Mouse (Mus musculus) small intestine, adult 2 months (tissue): ENCODE results near the gene Zswim9. TPM values are rescaled to one million over a fixed set of nuclear protein-coding genes. Genes with fewer than 3 reads are reported as not detected.

Experiments used
- H3K27ac ChIP-seq: fragments of 200-500 bp; 2 replicates; pipeline ENCODE4 v1.5.1; 2012; ENCODE audit warnings: low read depth, low read length, control low read depth, inconsistent platforms; ENCODE audit not compliant: insufficient read depth
- H3K27me3 ChIP-seq: fragments of 200-500 bp; 2 replicates; pipeline ENCODE4 v1.6.1; 2012; ENCODE audit warnings: mild to moderate bottlenecking, moderate library complexity, low read length, inconsistent platforms; ENCODE audit not compliant: control insufficient read depth, insufficient read depth
- H3K36me3 ChIP-seq: fragments of 200-500 bp; 2 replicates; pipeline ENCODE4 v1.6.1; 2012; ENCODE audit warnings: mild to moderate bottlenecking, low read length, control low read depth, inconsistent platforms; ENCODE audit not compliant: control insufficient read depth, insufficient read depth
- H3K4me1 ChIP-seq: fragments of 200-500 bp; 2 replicates; pipeline ENCODE4 v1.6.1; 2012; ENCODE audit warnings: low read length, inconsistent platforms, mixed read lengths; ENCODE audit not compliant: control insufficient read depth, insufficient read depth, insufficient read length
- H3K4me3 ChIP-seq: fragments of 200-500 bp; 2 replicates; pipeline ENCODE4 v1.5.1; 2012; ENCODE audit warnings: low read depth, mild to moderate bottlenecking, control low read depth, inconsistent platforms, low read length, moderate library complexity
- CTCF ChIP-seq: fragments of 200-500 bp; IDR thresholded peaks from 2 replicates; pipeline ENCODE4 v1.5.1; 2012; ENCODE audit warnings: low read depth, mild to moderate bottlenecking, control low read depth, inconsistent platforms, low read length, moderate library complexity, mixed read lengths; ENCODE audit not compliant: insufficient replicate concordance, insufficient read length; ENCODE audit errors: extremely low read depth
- POLR2A ChIP-seq: fragments of 200-500 bp; IDR thresholded peaks from 2 replicates; pipeline ENCODE4 v1.6.1; 2012; ENCODE audit warnings: low read depth, mild to moderate bottlenecking, control low read depth, inconsistent platforms, low read length, moderate library complexity
- WGBS: fragments of 180-500 bp; shearing (Covaris S2); methylation state at CpG from one replicate; pipeline ENCODE4 v1.1.7; 2018; 5-methylcytosine and 5-hydroxymethylcytosine counted together
- polyA plus RNA-seq: library from polyadenylated mRNA; depleted of rRNA; stranded (reverse); fragments of >200 nt; gene quantifications from 2 replicates; pipeline ENCODE4 v1.2.3, GENCODE M21; 2012; rRNA removed

The Zswim9 gene
- polyA plus RNA-seq, 1 experiment: 2.4 TPM

DNA sequence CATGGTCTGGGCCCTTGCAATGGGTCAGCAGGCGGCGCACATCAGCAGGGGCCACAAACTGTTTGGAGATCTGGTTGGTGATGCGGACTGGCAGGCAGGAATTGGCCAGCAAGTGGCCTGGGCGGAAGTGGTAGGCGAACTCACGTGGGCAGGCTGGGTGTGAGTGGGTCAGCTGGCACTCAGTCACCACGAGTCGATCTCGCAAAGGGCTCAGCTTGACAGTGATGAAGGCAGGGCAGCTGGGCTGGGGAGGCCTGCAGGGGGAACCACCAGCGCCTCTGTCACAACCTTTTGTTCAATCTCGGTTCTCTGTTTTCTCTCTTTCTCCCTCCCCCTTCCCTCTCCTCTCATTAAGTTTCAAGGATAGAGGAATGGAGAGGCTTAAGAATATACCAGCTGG, 9.1 kb downstream of the Zswim9 start:
- TF ChIP-seq POLR2A (no peak), CTCF (no peak)
- Histone ChIP-seq H3K36me3 (no peaks in the 10 kb centered on the region), H3K4me1 (no peaks in the 10 kb centered on the region), H3K27ac (no peak overlapping the region), H3K4me3 (no peak overlapping the region), H3K27me3 (no peaks in the 10 kb centered on the region)
- 82% methylated on average over 11 of the region's 11 CpGs for WGBS

DNA sequence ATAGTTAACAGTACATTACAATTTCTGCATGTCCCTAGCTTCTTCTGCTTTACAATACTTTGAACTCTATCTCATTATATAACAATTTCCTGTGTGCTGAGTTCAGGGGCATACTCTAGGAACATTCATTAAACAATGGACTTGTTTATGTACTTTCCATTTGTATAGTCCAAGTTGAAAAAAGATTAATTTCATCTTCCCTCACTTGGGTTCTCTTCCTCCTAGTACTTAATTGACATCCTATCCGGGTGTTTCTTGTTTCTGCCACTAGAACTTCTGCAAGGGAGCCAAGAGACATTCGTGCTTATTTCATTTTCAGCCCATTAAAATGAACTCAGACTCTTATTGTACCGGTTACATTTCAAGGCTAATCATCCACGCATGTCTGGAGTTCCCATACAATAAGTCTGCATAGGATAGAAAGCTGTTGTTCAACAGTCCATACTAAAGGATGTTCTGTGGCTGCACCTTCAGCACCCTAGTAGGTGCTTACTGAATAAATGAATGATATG, 9.7 kb downstream of the Zswim9 start:
- no peaks in the 10 kb centered on the region for H3K4me1 ChIP-seq
- no peak overlapping the region for H3K27ac ChIP-seq
- WGBS: 88% methylated on average over 4 of the region's 4 CpGs
- H3K36me3 ChIP-seq: no peaks in the 10 kb centered on the region
- TF ChIP-seq CTCF: no peak
- TF ChIP-seq POLR2A: no peak
- no peaks in the 10 kb centered on the region for H3K27me3 ChIP-seq
- H3K4me3 ChIP-seq: no peak overlapping the region

DNA sequence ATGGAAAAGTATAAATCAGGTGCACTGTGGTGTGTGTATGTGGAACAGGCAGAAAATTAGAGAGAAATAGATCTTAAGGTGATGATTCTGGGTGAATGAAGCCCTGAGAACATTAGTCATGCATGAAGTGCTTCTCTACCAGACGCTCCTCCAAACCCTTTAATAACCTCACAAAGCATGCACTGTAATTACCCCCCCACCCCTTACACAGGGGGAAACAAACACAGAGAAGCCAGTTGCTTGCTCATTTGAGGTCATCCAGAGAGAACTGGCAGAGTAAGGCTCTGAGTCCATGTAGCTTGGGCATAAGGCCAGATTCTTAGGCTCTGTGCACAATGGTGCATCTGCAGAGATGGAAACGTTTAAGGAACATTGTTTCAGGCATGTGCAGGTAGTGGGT, 14.1 kb downstream of the Zswim9 start:
- no peak overlapping the region for H3K27ac ChIP-seq
- no peaks in the 10 kb centered on the region for H3K4me1 ChIP-seq
- WGBS: 61% methylated on average over 2 of the region's 2 CpGs
- no peaks in the 10 kb centered on the region for H3K27me3 ChIP-seq
- no peak overlapping the region for H3K4me3 ChIP-seq
- no peak for TF ChIP-seq POLR2A
- no peak for TF ChIP-seq CTCF
- no peaks in the 10 kb centered on the region for H3K36me3 ChIP-seq

DNA sequence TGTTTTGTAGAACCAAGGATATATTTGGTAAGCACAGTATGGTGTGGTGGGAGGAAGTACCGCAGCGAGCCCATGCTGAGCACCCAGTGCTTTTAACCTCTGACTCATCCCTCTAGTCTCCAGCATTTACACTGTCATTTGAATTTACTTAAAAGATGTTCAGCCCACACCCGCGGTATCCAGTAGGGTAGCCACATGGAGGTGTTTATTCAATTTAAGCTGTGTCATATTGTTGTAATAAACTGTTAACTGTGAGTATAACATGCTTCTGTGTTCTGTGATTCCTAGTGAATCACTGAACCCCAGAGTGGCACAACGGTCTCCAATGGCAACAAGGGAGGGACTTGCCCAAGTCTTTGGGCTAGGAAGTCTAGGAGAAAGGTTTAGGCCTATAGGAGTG, 14.7 kb downstream of the Zswim9 start:
- no peaks in the 10 kb centered on the region for H3K36me3 ChIP-seq
- 86% methylated on average over 5 of the region's 5 CpGs for WGBS
- no peak overlapping the region for H3K4me3 ChIP-seq
- TF ChIP-seq POLR2A (no peak), CTCF (no peak)
- no peaks in the 10 kb centered on the region for H3K27me3 ChIP-seq
- no peaks in the 10 kb centered on the region for H3K4me1 ChIP-seq
- H3K27ac ChIP-seq: no peak overlapping the region

DNA sequence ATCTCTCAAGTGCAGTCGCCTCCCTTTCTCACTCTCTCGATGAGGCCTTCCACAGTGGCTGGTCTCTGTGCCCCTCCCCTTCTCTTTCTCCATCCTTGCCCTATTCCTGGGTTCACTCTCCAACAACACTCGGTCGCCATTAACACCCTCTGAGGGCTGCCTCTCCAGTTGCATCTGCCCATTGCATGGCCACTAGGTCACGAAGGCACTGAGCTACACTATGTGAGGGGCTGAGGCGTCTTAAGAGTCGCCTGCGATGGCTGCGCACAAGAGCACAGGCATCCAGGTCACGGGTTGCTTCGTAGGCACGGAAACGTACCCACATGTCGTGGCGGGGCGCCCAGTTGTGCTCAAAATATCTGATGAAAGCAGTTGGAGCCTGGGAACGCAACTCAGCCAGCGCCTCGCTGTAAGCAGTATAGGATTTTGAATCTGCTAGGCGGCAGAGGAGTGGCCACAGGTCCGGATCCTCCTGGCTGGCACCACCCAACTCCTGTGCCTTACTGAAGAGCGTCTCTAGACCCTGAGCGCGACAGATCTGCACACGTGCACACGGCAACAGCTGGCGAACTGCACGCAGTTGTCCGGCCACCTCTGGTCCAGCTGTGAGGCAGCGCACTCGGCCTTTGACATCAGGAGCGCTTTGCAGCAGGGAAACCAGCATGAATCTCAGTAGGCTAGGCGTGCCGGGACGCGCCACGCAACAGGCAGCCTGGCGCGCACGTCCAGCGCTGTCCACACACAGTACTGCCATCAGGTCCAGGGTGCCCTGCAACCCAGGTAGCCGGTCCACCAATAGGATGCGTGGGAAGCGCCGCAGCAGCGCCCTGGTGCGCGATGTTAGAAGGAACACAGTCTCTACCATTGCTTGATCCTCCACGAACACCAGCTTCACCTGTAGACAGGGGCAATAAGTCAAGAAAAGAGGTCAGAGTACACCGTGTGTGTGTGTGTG, 17.5 kb downstream of the Zswim9 start:
- TF ChIP-seq CTCF (no peak), POLR2A (no peak)
- 48% methylated on average over 50 of the region's 50 CpGs for WGBS

DNA sequence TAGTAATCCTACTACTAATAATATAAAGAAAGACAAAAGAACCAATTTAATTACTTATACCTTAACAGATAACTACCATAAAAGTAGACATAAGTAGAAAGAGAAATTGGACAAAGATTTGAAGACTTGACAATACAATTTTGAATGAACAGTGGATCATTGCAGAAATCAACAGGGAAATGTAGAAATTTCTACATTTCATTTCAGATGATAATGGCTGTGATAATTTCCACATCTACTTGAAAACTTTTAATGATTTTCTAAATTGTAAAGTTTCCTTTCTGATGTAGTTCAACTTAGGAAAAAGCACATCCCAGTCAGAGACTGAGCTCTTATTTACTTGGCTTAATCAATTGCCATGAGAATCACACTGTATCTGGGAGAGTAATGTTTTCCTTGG, 65.8 kb downstream of the Zswim9 start, which contains the start of gene Vmn1r89:
Gene Vmn1r89 (plus strand): TSS at position 301 of the 400 bp plus-strand sequence.
- Histone ChIP-seq H3K4me1 (no peaks in the 10 kb centered on the region), H3K27ac (no peak within 1 kb of the TSS), H3K27me3 (no peaks in the 10 kb centered on the region), H3K36me3 (no peaks in the 10 kb centered on the region), H3K4me3 (no peak within 1 kb of the TSS)
- TF ChIP-seq POLR2A (no peak), CTCF (no peak)

More for the DNA sequence above, 17.5 kb downstream of the Zswim9 start:
- Histone ChIP-seq H3K4me1 (no peaks in the 10 kb centered on the region), H3K27ac (no peak overlapping the region), H3K36me3 (no peaks in the 10 kb centered on the region), H3K27me3 (no peaks in the 10 kb centered on the region), H3K4me3 (no peak overlapping the region)

Other genes with a start within 250 kb of the Zswim9 start
- gene Chmp2a, start 243.9 kb downstream of the Zswim9 start, polyA plus RNA-seq: 58.3 and 102 TPM in 2 replicates
- 56.0 and 93.7 TPM in 2 replicates for gene Ube2m, start 240.4 kb downstream of the Zswim9 start, polyA plus RNA-seq
- gene Mzf1, start 224.0 kb downstream of the Zswim9 start, polyA plus RNA-seq: 0.66 and 0.95 TPM in 2 replicates
- gene Vmn1r85, start 183.5 kb downstream of the Zswim9 start, polyA plus RNA-seq: not detected in 2 replicates
- not detected in 2 replicates for gene Vmn1r86, start 158.8 kb downstream of the Zswim9 start, polyA plus RNA-seq
- not detected in 2 replicates for gene Vmn1r87, start 138.6 kb downstream of the Zswim9 start, polyA plus RNA-seq
- gene Vmn1r88, start 119.2 kb downstream of the Zswim9 start, polyA plus RNA-seq: not detected in 2 replicates
- gene Vmn1r89, start 65.7 kb downstream of the Zswim9 start, polyA plus RNA-seq: not detected in 2 replicates
- 4.0 and 10.1 TPM in 2 replicates for gene Lig1, start 1.4 kb downstream of the Zswim9 start, polyA plus RNA-seq
- gene Pla2g4c, start 45.9 kb upstream of the Zswim9 start, polyA plus RNA-seq: 0.61 and 4.5 TPM in 2 replicates
- not detected in 2 replicates for gene Cabp5, start 119.4 kb upstream of the Zswim9 start, polyA plus RNA-seq
- gene Bsph1, start 172.1 kb upstream of the Zswim9 start, polyA plus RNA-seq: not detected in 2 replicates